ENCODE assay signal across 29 mouse cellular contexts in genomic region chr12:73060805-73061410, GRCm38 (mm10). TPM values are rescaled to one million over a fixed set of nuclear protein-coding genes. Genes with fewer than 3 reads are reported as not detected.
DNase-seq lines count a peak whose midpoint lies in the region; ATAC-seq and TF ChIP-seq lines count a peak whose summit lies in the region.
"Had no signal": no experiment of that assay in that cellular context is flagged by ENCODE, and none has a peak within 500 bp of the region (broad histone marks: within the 10 kb centered on the region; RNA-seq: fewer than 3 reads in every experiment).

No protein-coding gene starts in this region.

- no peaks in the 10 kb centered on the region for H3K79me2 ChIP-seq in liver, adult 2 months (ENCODE audit: control insufficient read depth, insufficient read depth, low read length)

- H3K9ac ChIP-seq in embryonic facial prominence, embryonic 14.5 days (ENCODE audit: low read depth, low read length): no peak overlapping the region
- H3K9ac ChIP-seq in liver, adult 2 months (ENCODE audit: low read depth, low read length): no peak overlapping the region
- no peak overlapping the region for H3K9ac ChIP-seq in lung, postnatal 0 days (replicated peaks; ENCODE audit: low read depth)
- H3K9ac ChIP-seq: embryonic facial prominence, embryonic 15.5 days; heart, embryonic 15.5 days; hindbrain, embryonic 14.5 days; limb, embryonic 15.5 days; midbrain, embryonic 15.5 days; neural tube, embryonic 12.5 days had no signal

- H3K27ac ChIP-seq in embryonic facial prominence, embryonic 14.5 days (replicated peaks; ENCODE audit: low read depth, low read length): no peak overlapping the region
- H3K27ac ChIP-seq in embryonic facial prominence, embryonic 10.5 days (replicated peaks): no peak overlapping the region
- H3K27ac ChIP-seq in liver, adult 2 months (replicated peaks; ENCODE audit: insufficient read depth, low read depth, low read length): no peak overlapping the region
- H3K27ac ChIP-seq in lung, postnatal 0 days (ENCODE audit: low read length): no peak overlapping the region
- H3K27ac ChIP-seq: embryonic facial prominence, embryonic 15.5 days; heart, embryonic 15.5 days; hindbrain, embryonic 14.5 days; limb, embryonic 15.5 days; macrophage; midbrain, embryonic 15.5 days; neural tube, embryonic 12.5 days had no signal

- DNase-seq in embryonic facial prominence, embryonic 14.5 days (ENCODE audit: low spot score): peak; percentile 31
- no peak for DNase-seq in embryonic facial prominence, embryonic 10.5 days (ENCODE audit: low spot score)
- DNase-seq in liver, adult 2 months (ENCODE audit: extremely low read depth, low read depth, low spot score): peak; percentile 67
- DNase-seq in liver: no peak
- DNase-seq in lung, postnatal 25 days (ENCODE audit: low spot score): peak; percentile 41
- no peak for DNase-seq in lung, postnatal 0 days (ENCODE audit: low spot score)
- no peak for DNase-seq in adrenal gland, postnatal 36 days
- DNase-seq in cerebellum, adult 8-10 months: no peak
- DNase-seq: adrenal gland, adult 8-10 months; cerebellum, adult 9-11 months; gastrocnemius, postnatal 10 days; heart, postnatal 4 days; kidney, adult 9 months; kidney, postnatal 14 days; left cerebral cortex, postnatal 4 days; right cerebral cortex, postnatal 14 days; spleen, adult 18-20 months; thymus, adult 18-20 months; thymus, postnatal 36 days had no signal

- 40% methylated on average over 9 of the region's 9 CpGs for WGBS in embryonic facial prominence, embryonic 14.5 days
- WGBS in embryonic facial prominence, embryonic 10.5 days: 51% methylated on average over 9 of the region's 9 CpGs
- WGBS in liver, adult 2 months: 17% methylated on average over 9 of the region's 9 CpGs
- 36% methylated on average over 9 of the region's 9 CpGs for WGBS in lung, postnatal 0 days

- no peak overlapping the region for H3K4me3 ChIP-seq in embryonic facial prominence, embryonic 14.5 days (ENCODE audit: low read depth, low read length)
- no peak overlapping the region for H3K4me3 ChIP-seq in embryonic facial prominence, embryonic 10.5 days
- H3K4me3 ChIP-seq in liver, adult 2 months (ENCODE audit: insufficient read depth, low read depth, low read length): no peak overlapping the region
- no peak overlapping the region for H3K4me3 ChIP-seq in lung, postnatal 0 days (ENCODE audit: low read depth, low read length)
- H3K4me3 ChIP-seq: embryonic facial prominence, embryonic 15.5 days; heart, embryonic 15.5 days; limb, embryonic 15.5 days; midbrain, embryonic 15.5 days; neural tube, embryonic 12.5 days had no signal

- TF ChIP-seq EP300 in lung, postnatal 0 days (IDR thresholded peaks at IDR 0.05): no peak

- no peak for ATAC-seq in embryonic facial prominence, embryonic 14.5 days (ENCODE audit: low read depth)
- ATAC-seq in lung, postnatal 0 days: no peak; the same call in 1 of the 2 replicates
- ATAC-seq: activated CD4-positive, CD25-positive, alpha-beta regulatory T cell, adult 4 months; forebrain, embryonic 14.5 days; inflammation-experienced regulatory T-cells, adult 6 months; midbrain, embryonic 15.5 days had no signal

- TF ChIP-seq POLR2A in liver, adult 2 months (IDR thresholded peaks at IDR 0.05; ENCODE audit: extremely low read depth, insufficient read depth, low read length): no peak

- H3K9me3 ChIP-seq in embryonic facial prominence, embryonic 14.5 days (ENCODE audit: control insufficient read depth, low read length): no peaks in the 10 kb centered on the region
- no peaks in the 10 kb centered on the region for H3K9me3 ChIP-seq in embryonic facial prominence, embryonic 10.5 days
- no peaks in the 10 kb centered on the region for H3K9me3 ChIP-seq in lung, postnatal 0 days (ENCODE audit: low read length)
- H3K9me3 ChIP-seq: embryonic facial prominence, embryonic 15.5 days; heart, embryonic 15.5 days; limb, embryonic 15.5 days; midbrain, embryonic 15.5 days; neural tube, embryonic 12.5 days had no signal

- H3K4me2 ChIP-seq in embryonic facial prominence, embryonic 14.5 days (ENCODE audit: low read depth, low read length): no peak overlapping the region
- H3K4me2 ChIP-seq in lung, postnatal 0 days (replicated peaks; ENCODE audit: low read depth, low read length): no peak overlapping the region
- H3K4me2 ChIP-seq: embryonic facial prominence, embryonic 15.5 days; heart, embryonic 15.5 days; hindbrain, embryonic 14.5 days; limb, embryonic 15.5 days; midbrain, embryonic 15.5 days; neural tube, embryonic 12.5 days had no signal

- TF ChIP-seq CTCF in liver, adult 2 months (IDR thresholded peaks at IDR 0.05; ENCODE audit: low read depth, low read length): no peak
- TF ChIP-seq CTCF in lung, postnatal 0 days (IDR thresholded peaks at IDR 0.05): no peak

- no peaks in the 10 kb centered on the region; the same call in 1 of the 2 replicates for H3K27me3 ChIP-seq in embryonic facial prominence, embryonic 14.5 days (replicated peaks; ENCODE audit: control insufficient read depth, insufficient read depth, low read length)
- H3K27me3 ChIP-seq in embryonic facial prominence, embryonic 10.5 days (replicated peaks; ENCODE audit: low read depth, poor library complexity, severe bottlenecking): peaks cover 11% of the 10 kb centered on the region
- peaks cover 2% of the 10 kb centered on the region; the same call in 1 of the 2 replicates for H3K27me3 ChIP-seq in liver, adult 2 months (ENCODE audit: control insufficient read depth, insufficient read depth, low read length)
- H3K27me3 ChIP-seq in lung, postnatal 0 days (replicated peaks; ENCODE audit: insufficient read depth, low read length): no peaks in the 10 kb centered on the region

- H3K4me1 ChIP-seq in embryonic facial prominence, embryonic 14.5 days (ENCODE audit: control insufficient read depth, insufficient read depth, low read length): no peaks in the 10 kb centered on the region
- peaks cover 20% of the 10 kb centered on the region for H3K4me1 ChIP-seq in embryonic facial prominence, embryonic 10.5 days
- no peaks in the 10 kb centered on the region for H3K4me1 ChIP-seq in liver, adult 2 months (ENCODE audit: control insufficient read depth, insufficient read depth, low read length)
- no peaks in the 10 kb centered on the region for H3K4me1 ChIP-seq in lung, postnatal 0 days (ENCODE audit: insufficient read depth, low read depth, low read length)
- H3K4me1 ChIP-seq: embryonic facial prominence, embryonic 15.5 days; heart, embryonic 15.5 days; limb, embryonic 15.5 days; midbrain, embryonic 15.5 days; neural tube, embryonic 12.5 days had no signal

- no peaks in the 10 kb centered on the region for H3K36me3 ChIP-seq in embryonic facial prominence, embryonic 14.5 days (ENCODE audit: control insufficient read depth, insufficient read depth, low read length)
- H3K36me3 ChIP-seq in embryonic facial prominence, embryonic 10.5 days (replicated peaks): no peaks in the 10 kb centered on the region
- H3K36me3 ChIP-seq in liver, adult 2 months (ENCODE audit: control insufficient read depth, insufficient read depth, low read length): no peaks in the 10 kb centered on the region
- no peaks in the 10 kb centered on the region for H3K36me3 ChIP-seq in lung, postnatal 0 days (ENCODE audit: insufficient read depth, low read length)
- H3K36me3 ChIP-seq: embryonic facial prominence, embryonic 15.5 days; heart, embryonic 15.5 days; limb, embryonic 15.5 days; midbrain, embryonic 15.5 days; neural tube, embryonic 12.5 days had no signal

RNA-seq across cellular contexts. Expression of gene Six1, which starts 7.2 kb away (rescaled TPM):
- 46.5 and 53.9 TPM in 2 replicates for polyA plus RNA-seq in embryonic facial prominence, embryonic 14.5 days (2014; fragmentation: Nextera tagmentation; extraction: Ambion mirVana)
- polyA plus RNA-seq in embryonic facial prominence, embryonic 10.5 days (2016; fragmentation: Nextera tagmentation; extraction: Ambion mirVana): 38.4 and 45.4 TPM in 2 replicates
- total RNA-seq in liver, adult 2 months (2014; rRNA removed): 0.09 TPM in 1 of 2 replicates, not detected in the other
- polyA plus RNA-seq in liver, adult 2 months (2012; rRNA removed): not detected in 2 replicates
- 0.70 and 0.92 TPM in 2 replicates for polyA plus RNA-seq in lung, postnatal 0 days (2015; fragmentation: Nextera tagmentation; extraction: Ambion mirVana)
- 1 to 10 TPM; 3.2 to 3.3 TPM for total RNA-seq in adrenal gland, postnatal 36 days (2021)
- polyA plus RNA-seq: activated CD4-positive, CD25-positive, alpha-beta regulatory T cell, adult 4 months; inflammation-experienced regulatory T-cells, adult 6 months; macrophage had no signal

RNA-seq across cellular contexts. Expression of gene Six4, which starts 52.3 kb away (rescaled TPM):
- 6.3 and 7.0 TPM in 2 replicates for polyA plus RNA-seq in embryonic facial prominence, embryonic 14.5 days (2014; fragmentation: Nextera tagmentation; extraction: Ambion mirVana)
- polyA plus RNA-seq in embryonic facial prominence, embryonic 10.5 days (2016; fragmentation: Nextera tagmentation; extraction: Ambion mirVana): 16.1 and 16.4 TPM in 2 replicates
- under 0.01 and 0.09 TPM in 2 replicates for total RNA-seq in liver, adult 2 months (2014; rRNA removed)
- polyA plus RNA-seq in liver, adult 2 months (2012; rRNA removed): not detected in 2 replicates
- 0.88 and 1.2 TPM in 2 replicates for polyA plus RNA-seq in lung, postnatal 0 days (2015; fragmentation: Nextera tagmentation; extraction: Ambion mirVana)
- total RNA-seq in adrenal gland, postnatal 36 days (2021): 1 to 10 TPM in 1 of 2 experiments, under 1 TPM in 1; 0.95 to 1.4 TPM
- polyA plus RNA-seq: macrophage had no signal

Comparison
In these comparisons a context has a peak if more than half of its experiments do, and no peak if none do; other contexts are left out.
1. DNase-seq: peak in embryonic facial prominence, embryonic 14.5 days (single experiment), liver, adult 2 months (single experiment) and lung, postnatal 25 days (single experiment); none in embryonic facial prominence, embryonic 10.5 days (single experiment), liver (single experiment), lung, postnatal 0 days (single experiment), adrenal gland, postnatal 36 days (0 of 2) and cerebellum, adult 8-10 months (single experiment).
2. RNA of gene Six1, which starts 7.2 kb away (polyA plus RNA-seq): 46.5 to 53.9 TPM in embryonic facial prominence, embryonic 14.5 days and 38.4 to 45.4 TPM in embryonic facial prominence, embryonic 10.5 days; 0.70 to 0.92 TPM in lung, postnatal 0 days and not detected in liver, adult 2 months; every median in the first group is over 10 times any median in the second.